Mouse (Mus musculus): ENCODE measurements around the gene Ccser1. TPM values are rescaled to one million over a fixed set of nuclear protein-coding genes. Genes with fewer than 3 reads are reported as not detected.
A peak's percentile ranks its signal among the peaks of the same experiment; 100 is the strongest.

Ccser1 gene
- polyA plus RNA-seq, 1 experiment: 26.2 TPM

- no peak for DNase-seq (ENCODE audit: low read depth)
- TF ChIP-seq CTCF (IDR thresholded peaks at IDR 0.05; ENCODE audit: borderline replicate concordance, extremely low read depth, insufficient read depth, insufficient read length): no peak
- no peak for TF ChIP-seq POLR2A (IDR thresholded peaks at IDR 0.05; ENCODE audit: borderline replicate concordance, extremely low read depth, insufficient read depth, insufficient read length, poor library complexity, severe bottlenecking)
Measured at GRCm38 (mm10) chr6:61300975-61301374, 120.9 kb downstream of the Ccser1 start.

DNA sequence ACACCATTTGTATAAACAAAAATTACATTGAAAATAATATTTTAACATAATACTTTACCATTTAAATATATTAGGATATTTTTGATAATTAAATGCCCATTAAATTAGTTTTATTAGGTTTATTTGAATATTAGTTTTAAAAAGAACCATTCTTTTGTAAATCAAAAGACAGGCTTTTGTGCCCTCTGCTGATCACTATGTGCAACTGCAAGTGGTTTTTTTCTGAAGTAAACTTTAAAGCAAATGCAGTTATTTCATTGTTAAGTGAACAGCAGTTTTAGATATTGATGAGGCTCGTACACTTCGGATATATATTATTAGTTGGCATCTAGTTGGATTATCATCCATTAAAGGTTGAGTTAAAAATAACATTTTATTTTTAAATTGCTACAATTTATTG lies 121.5 kb downstream of the Ccser1 start:
- TF ChIP-seq POLR2A (IDR thresholded peaks at IDR 0.05; ENCODE audit: borderline replicate concordance, extremely low read depth, insufficient read depth, insufficient read length, poor library complexity, severe bottlenecking) (no peak), CTCF (IDR thresholded peaks at IDR 0.05; ENCODE audit: borderline replicate concordance, extremely low read depth, insufficient read depth, insufficient read length) (peak; percentile 44)
- DNase-seq (ENCODE audit: low read depth): peak; percentile 47

DNA sequence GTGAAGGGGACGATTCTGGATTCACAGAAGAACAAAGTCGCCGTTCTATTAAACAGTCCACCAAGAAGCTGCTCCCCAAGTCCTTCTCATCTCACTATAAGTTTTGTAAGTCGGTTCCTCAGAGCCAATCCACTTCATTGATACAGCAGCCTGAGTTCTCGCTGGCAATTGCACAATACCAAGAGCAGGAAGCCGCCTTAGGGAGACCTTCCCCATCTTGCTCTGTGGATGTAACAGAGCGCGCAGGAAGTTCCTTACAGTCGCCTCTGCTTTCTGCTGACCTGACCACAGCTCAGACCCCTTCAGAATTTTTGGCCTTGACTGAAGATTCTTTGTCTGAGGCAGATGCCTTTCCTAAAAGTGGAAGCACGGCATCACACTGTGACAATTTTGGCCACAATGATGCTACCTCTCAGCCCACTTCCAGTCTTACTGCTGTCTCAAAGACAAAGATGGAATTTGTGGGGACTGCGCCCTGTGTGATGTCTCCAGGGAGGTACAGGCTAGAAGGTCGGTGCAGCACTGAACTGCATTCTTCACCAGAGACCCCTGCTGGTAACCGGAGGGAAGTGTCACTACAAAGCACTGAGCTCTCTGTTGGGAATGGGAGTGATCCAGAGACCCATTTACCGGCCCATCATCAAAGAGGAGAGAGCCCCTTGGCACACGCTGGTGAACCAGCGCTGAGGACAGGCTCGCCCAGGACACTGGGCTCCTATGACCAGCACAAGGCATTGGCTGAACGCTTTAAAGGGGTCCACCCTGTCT lies 131.4 kb downstream of the Ccser1 start:
- TF ChIP-seq POLR2A (IDR thresholded peaks at IDR 0.05; ENCODE audit: borderline replicate concordance, extremely low read depth, insufficient read depth, insufficient read length, poor library complexity, severe bottlenecking) (no peak), CTCF (IDR thresholded peaks at IDR 0.05; ENCODE audit: borderline replicate concordance, extremely low read depth, insufficient read depth, insufficient read length) (peak; percentile 24; the same call in 1 of the 2 replicates)
- no peak for DNase-seq (ENCODE audit: low read depth)

GRCm38 (mm10) chr6:61315884-61316601 lies 135.9 kb downstream of the Ccser1 start:
- peak; percentile 88 for DNase-seq (ENCODE audit: low read depth)
- TF ChIP-seq CTCF (IDR thresholded peaks at IDR 0.05; ENCODE audit: borderline replicate concordance, extremely low read depth, insufficient read depth, insufficient read length): peak; percentile 86; the same call in 1 of the 2 replicates
- no peak for TF ChIP-seq POLR2A (IDR thresholded peaks at IDR 0.05; ENCODE audit: borderline replicate concordance, extremely low read depth, insufficient read depth, insufficient read length, poor library complexity, severe bottlenecking)

DNA sequence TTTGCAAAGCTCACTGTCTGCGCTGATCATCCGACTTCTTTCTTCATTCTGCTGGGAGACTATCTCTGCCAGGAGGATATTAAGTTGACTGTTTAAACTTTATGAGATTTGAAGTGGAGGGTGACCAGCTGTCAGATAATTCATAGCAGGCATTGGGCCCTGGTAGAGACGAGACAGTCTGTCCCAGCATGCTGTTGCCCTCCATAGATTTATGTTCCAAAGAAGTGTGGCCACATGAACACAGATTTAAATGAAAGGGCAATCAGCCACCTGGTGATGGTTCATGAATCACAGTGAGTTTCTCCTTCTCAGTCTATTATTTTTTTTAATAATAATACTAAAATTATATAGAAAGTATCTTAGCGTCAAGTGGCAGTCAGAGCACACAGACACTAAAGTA lies 140.7 kb downstream of the Ccser1 start:
- TF ChIP-seq POLR2A (IDR thresholded peaks at IDR 0.05; ENCODE audit: borderline replicate concordance, extremely low read depth, insufficient read depth, insufficient read length, poor library complexity, severe bottlenecking): no peak
- TF ChIP-seq CTCF (IDR thresholded peaks at IDR 0.05; ENCODE audit: borderline replicate concordance, extremely low read depth, insufficient read depth, insufficient read length): no peak
- no peak for DNase-seq (ENCODE audit: low read depth)

DNA sequence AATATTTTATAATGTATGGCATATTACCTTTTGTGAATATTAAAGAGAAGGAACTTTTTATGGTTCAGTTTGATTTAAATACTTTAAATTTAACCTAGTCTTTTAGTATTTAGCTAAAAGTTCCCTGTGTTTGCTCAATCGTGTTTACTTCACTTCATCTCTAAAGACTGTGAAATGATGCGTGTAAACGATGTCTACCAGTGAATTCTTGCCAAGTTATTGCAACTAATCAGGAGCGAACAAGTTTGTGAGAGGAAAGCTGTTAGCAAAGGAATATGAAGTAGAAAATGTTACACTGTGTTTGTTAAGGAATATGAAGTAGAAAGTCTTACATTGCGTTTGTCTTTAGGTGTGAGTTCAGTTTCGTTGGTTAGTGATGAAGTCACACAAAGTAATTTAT lies 142.2 kb downstream of the Ccser1 start:
- TF ChIP-seq CTCF (IDR thresholded peaks at IDR 0.05; ENCODE audit: borderline replicate concordance, extremely low read depth, insufficient read depth, insufficient read length) (no peak), POLR2A (IDR thresholded peaks at IDR 0.05; ENCODE audit: borderline replicate concordance, extremely low read depth, insufficient read depth, insufficient read length, poor library complexity, severe bottlenecking) (no peak)
- DNase-seq (ENCODE audit: low read depth): peak; percentile 44

- DNase-seq (ENCODE audit: low read depth): no peak
- no peak for TF ChIP-seq POLR2A (IDR thresholded peaks at IDR 0.05; ENCODE audit: borderline replicate concordance, extremely low read depth, insufficient read depth, insufficient read length, poor library complexity, severe bottlenecking)
- no peak for TF ChIP-seq CTCF (IDR thresholded peaks at IDR 0.05; ENCODE audit: borderline replicate concordance, extremely low read depth, insufficient read depth, insufficient read length)
Measured at GRCm38 (mm10) chr6:61326131-61326530, 146.0 kb downstream of the Ccser1 start.

DNA sequence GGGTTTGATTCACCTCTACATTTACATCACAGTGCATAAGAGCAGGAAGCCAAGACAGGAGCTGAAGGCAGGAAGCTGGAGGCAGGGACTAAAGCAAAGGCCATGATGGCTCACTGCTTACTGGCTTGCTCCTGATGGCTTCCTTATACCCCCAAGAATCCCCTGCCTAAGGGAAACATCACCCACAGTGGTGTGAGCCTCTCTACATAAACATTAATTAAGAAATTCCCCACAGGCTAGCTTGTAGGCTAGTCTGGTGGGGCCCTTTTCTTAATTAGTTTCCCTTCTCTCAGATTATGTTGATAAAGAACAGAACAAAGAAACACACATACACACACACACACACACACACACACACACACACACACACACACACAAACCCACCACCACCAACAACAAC lies 148.9 kb downstream of the Ccser1 start:
- TF ChIP-seq CTCF (IDR thresholded peaks at IDR 0.05; ENCODE audit: borderline replicate concordance, extremely low read depth, insufficient read depth, insufficient read length) (no peak), POLR2A (IDR thresholded peaks at IDR 0.05; ENCODE audit: borderline replicate concordance, extremely low read depth, insufficient read depth, insufficient read length, poor library complexity, severe bottlenecking) (no peak)
- DNase-seq (ENCODE audit: low read depth): peak; percentile 44

DNA sequence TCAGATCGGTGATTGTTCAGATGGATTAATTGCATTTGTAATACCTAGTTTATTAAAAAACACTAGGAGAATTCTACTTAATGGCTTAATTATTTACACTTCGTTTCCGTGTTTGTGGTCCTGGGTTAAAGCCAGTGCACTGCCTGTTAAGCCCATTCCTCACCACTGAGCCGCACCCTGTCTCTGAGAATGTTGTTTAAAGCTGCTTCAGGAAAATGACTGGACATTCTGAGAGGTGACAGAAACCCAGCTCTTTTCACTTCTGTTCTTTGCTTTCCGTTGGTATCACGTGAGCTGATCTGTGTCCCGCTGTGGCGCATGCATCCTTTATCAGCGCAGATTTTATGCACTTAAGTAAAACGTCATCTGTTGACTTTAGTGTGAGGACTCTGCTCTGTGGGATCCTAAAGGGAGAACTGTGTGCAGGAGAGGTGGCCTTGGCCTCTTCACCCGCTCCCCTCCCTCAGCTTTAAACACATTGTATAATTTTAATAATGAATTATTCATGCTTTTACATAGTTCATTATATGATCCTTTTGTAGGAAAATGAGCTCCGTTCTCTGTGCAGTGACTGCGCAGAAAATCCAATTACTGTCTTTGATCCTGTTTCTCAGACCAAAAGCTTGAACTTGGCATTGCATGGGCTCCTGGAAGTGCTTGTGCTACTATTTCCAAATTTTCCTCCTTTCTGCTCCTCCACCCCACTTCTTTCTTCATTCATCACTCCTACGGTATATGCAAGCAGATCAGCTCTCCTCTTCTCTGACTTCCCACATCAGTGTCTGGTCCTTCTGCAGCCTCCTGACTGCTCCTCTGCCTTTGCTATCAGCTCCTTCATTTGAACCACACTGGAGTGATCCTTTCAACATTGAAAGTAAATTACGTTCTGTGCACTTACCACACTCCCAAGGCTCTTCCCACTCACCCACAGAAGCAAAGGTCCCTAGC lies 149.7 kb downstream of the Ccser1 start:
- DNase-seq (ENCODE audit: low read depth): peak; percentile 72
- TF ChIP-seq POLR2A (IDR thresholded peaks at IDR 0.05; ENCODE audit: borderline replicate concordance, extremely low read depth, insufficient read depth, insufficient read length, poor library complexity, severe bottlenecking) (no peak), CTCF (IDR thresholded peaks at IDR 0.05; ENCODE audit: borderline replicate concordance, extremely low read depth, insufficient read depth, insufficient read length) (no peak)

- no peak for DNase-seq (ENCODE audit: low read depth)
- TF ChIP-seq POLR2A (IDR thresholded peaks at IDR 0.05; ENCODE audit: borderline replicate concordance, extremely low read depth, insufficient read depth, insufficient read length, poor library complexity, severe bottlenecking) (no peak), CTCF (IDR thresholded peaks at IDR 0.05; ENCODE audit: borderline replicate concordance, extremely low read depth, insufficient read depth, insufficient read length) (no peak)
Measured at GRCm38 (mm10) chr6:61334466-61334865, 154.3 kb downstream of the Ccser1 start.

Measured in brain, embryonic 14.5 days (tissue).